Mouse (Mus musculus) lung, embryonic 15.5 days (tissue): ENCODE measurements at regions not wholly inside any gene's neighbourhood (a gene's known extent, or its start where the extent isn't known, plus 50 kb on each side); places are given as distances from the start of the nearest gene placed in this dataset.

Experiments
- ATAC-seq: fragments of 200-750 bp; cut with Nextera tagmentation; 2 replicates; pipeline ENCODE4 v1.8.0; 2017; ENCODE audit warnings: moderate number of reproducible peaks, borderline replicate concordance; ENCODE audit not compliant: low FRiP score, low TSS enrichment; ENCODE audit errors: extremely low read depth
- H3K27ac ChIP-seq: fragments of 300-500 bp; sonication (generic); 2 replicates; pipeline ENCODE4 v1.5.1; 2015; ENCODE audit warnings: moderate library complexity, mild to moderate bottlenecking, inconsistent platforms
- H3K27me3 ChIP-seq: fragments of 300-500 bp; sonication (generic); 2 replicates; pipeline ENCODE4 v1.6.1; 2015; ENCODE audit warnings: inconsistent platforms
- H3K36me3 ChIP-seq: fragments of 300-500 bp; sonication (generic); 2 replicates; pipeline ENCODE4 v1.6.1; 2015; ENCODE audit warnings: inconsistent platforms
- H3K4me1 ChIP-seq: fragments of 300-500 bp; sonication (generic); 2 replicates; pipeline ENCODE4 v1.6.1; 2015; ENCODE audit warnings: inconsistent platforms
- H3K4me2 ChIP-seq: fragments of 300-500 bp; sonication (generic); 2 replicates; pipeline ENCODE4 v1.6.1; 2015; ENCODE audit warnings: inconsistent platforms, mild to moderate bottlenecking, moderate library complexity
- H3K4me3 ChIP-seq: fragments of 300-500 bp; sonication (generic); 2 replicates; pipeline ENCODE4 v1.5.1; 2015; ENCODE audit warnings: mild to moderate bottlenecking, inconsistent platforms
- H3K9ac ChIP-seq: fragments of 300-500 bp; sonication (generic); 2 replicates; pipeline ENCODE4 v1.6.1; 2015; ENCODE audit warnings: inconsistent platforms
- H3K9me3 ChIP-seq: fragments of 300-500 bp; sonication (generic); 2 replicates; pipeline ENCODE4 v1.6.1; 2016; ENCODE audit warnings: inconsistent platforms
- WGBS: fragments of 180-500 bp; shearing (Covaris S2); methylation state at CpG from one replicate; pipeline ENCODE4 v1.1.7; 2015; 5-methylcytosine and 5-hydroxymethylcytosine counted together

DNA sequence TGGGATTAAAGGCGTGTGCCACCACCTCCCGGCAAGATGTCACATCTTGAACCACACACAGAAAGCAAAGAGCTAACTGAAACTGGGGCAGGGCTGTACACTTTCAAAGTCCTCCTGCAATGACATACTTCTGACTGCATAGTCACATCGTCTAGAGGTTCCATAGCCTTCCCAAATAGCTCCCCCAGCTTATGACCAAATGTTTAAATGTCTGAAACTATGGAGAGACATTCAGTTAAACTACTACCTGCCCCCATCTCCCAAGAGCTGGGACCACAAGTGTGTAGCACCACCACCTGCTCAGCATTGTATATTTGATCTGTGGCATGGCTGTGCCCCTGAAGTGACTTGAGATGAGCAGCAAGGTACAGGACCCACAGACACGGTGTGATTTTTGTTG is 52.1 kb upstream of the Kdm7a start:
- ATAC-seq: no peak
- Histone ChIP-seq H3K9me3 (no peaks in the 10 kb centered on the region), H3K4me2 (no peak overlapping the region), H3K4me1 (peaks cover 19% of the 10 kb centered on the region), H3K27ac (no peak overlapping the region), H3K9ac (no peak overlapping the region), H3K4me3 (no peak overlapping the region), H3K27me3 (no peaks in the 10 kb centered on the region), H3K36me3 (no peaks in the 10 kb centered on the region)
- 85% methylated on average over 4 of the region's 4 CpGs for WGBS

DNA sequence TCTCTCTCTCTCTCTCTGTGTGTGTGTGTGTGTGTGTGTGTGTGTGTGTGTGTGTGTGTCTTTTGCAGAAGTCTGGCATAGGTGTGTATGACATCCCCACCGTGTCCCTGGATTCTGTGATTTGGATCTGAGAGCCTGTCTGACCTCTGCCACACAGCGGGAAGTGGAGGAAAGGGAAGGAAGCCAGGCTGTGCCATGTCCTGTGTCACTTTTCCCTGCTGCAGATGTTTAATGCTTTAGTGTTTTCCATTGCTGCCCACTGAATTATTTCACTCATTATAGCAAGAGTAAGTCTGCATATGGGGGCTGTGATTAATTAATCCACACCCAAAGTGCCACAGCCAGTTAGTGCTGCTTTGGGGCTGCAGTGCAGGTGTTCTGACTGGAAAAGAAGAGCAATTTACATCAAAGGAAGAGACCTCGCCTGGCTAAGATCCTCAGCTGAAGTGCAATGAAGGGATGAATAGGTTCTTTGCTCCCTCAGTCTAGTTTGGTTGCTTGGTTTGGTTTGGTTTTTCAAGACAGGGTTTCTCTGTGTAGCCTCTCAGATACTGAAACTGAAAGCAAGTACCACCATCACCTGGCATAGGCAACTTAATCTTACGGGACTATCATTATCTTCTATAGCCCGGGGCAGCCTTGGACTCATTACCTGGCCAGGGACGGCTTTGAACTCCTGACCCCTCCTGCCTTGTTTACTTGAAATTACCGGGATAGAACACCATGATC is 51.2 kb upstream of the Kdm7a start:
- Histone ChIP-seq H3K9ac (no peak overlapping the region), H3K9me3 (no peaks in the 10 kb centered on the region), H3K27me3 (no peaks in the 10 kb centered on the region), H3K4me1 (peaks cover 16% of the 10 kb centered on the region), H3K27ac (peak overlapping the region; percentile 73), H3K4me3 (peak overlapping the region; percentile 46; the same call in 1 of the 2 replicates), H3K36me3 (no peaks in the 10 kb centered on the region), H3K4me2 (peak overlapping the region; percentile 93)
- 48% methylated on average over 7 of the region's 7 CpGs for WGBS
- ATAC-seq: no peak

DNA sequence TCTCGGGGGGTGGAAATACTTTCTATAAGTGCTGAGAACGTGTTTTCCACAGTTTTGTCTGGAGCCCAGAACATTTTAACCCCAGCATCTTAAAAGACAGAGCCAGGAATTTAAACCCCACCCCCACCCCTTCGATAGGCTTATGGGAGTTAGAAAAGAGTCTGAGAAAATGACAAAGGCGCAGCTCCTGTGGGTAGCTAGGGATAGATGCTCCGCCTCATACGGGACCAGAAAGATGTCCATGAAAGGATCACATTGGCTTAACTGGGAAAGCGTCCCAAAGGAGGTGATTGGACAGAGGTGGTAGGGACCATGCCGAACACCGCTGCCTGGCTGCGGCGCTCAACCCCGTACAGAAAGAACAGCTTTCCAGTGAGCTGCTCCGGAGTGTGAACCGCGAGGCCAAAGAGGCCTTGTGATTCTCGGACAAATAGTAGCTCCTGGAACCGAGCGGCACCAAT is 50.6 kb upstream of the Kdm7a start:
- peak; percentile 69 for ATAC-seq
- H3K36me3 ChIP-seq: no peaks in the 10 kb centered on the region
- peak overlapping the region; percentile 93 for H3K4me2 ChIP-seq
- H3K4me3 ChIP-seq: peak overlapping the region; percentile 46
- H3K9ac ChIP-seq: peak overlapping the region; percentile 38
- peaks cover 16% of the 10 kb centered on the region for H3K4me1 ChIP-seq
- H3K9me3 ChIP-seq: no peaks in the 10 kb centered on the region
- peak overlapping the region; percentile 73 for H3K27ac ChIP-seq
- no peaks in the 10 kb centered on the region for H3K27me3 ChIP-seq
- under 1% methylated on average over 18 of the region's 18 CpGs for WGBS

DNA sequence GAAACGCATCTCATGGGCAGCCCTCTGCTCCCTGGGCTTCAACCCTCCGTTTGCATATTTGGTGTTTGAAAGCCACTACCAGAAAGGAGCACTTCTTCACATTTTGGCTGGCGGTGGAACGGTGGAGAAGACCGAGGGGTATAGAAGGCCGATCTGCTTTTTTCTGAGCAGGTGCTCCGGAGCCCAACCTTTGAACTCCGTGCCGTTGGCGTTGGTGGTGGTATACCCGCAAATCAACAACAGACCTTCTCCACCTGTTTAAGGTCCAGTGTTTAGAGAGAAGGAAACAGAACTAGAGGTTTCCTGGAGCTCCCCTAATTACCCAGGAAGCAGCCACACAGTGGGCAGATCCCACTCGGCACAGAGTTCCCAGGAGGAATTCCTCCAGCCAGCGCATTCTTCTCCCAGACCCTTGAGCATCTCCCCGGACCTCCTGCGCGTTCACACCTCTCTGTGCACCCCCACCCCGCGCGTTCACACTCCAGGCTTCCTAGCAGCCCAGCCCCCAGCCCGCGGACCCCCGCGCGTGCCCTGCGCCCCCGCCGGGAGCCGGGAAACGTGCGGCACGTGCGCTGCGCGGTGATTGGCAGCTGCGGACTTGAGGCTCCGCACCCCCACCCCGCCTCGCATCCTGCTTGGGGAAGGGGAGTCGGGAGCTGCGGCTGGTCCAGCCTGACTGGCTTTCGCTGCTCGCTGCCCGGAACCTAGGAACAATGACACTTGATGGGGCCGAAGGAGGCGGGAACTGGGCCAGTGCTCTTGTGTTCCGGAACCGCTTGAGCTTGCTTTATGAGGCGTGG is 49.9 kb upstream of the Kdm7a start:
- H3K9ac ChIP-seq: peak overlapping the region; percentile 38

More for the DNA sequence above, 49.9 kb upstream of the Kdm7a start:
- H3K27ac ChIP-seq: peak overlapping the region; percentile 73
- H3K4me3 ChIP-seq: peak overlapping the region; percentile 46
- H3K4me1 ChIP-seq: peaks cover 16% of the 10 kb centered on the region
- H3K27me3 ChIP-seq: no peaks in the 10 kb centered on the region
- H3K4me2 ChIP-seq: peak overlapping the region; percentile 93
- WGBS: 2% methylated on average over 47 of the region's 48 CpGs
- ATAC-seq: peak; percentile 73
- H3K36me3 ChIP-seq: no peaks in the 10 kb centered on the region
- H3K9me3 ChIP-seq: no peaks in the 10 kb centered on the region
